Mouse (Mus musculus): ENCODE results near the gene Gm11567. TPM values are rescaled to one million over a fixed set of nuclear protein-coding genes. Genes with fewer than 3 reads are reported as not detected.
"Not testable (repeated sequence)": the region's sequence is repeated elsewhere in the genome, so short reads cannot be mapped to it uniquely, and the experiment has no call there.

Gene Gm11567
- polyA plus RNA-seq (2015; fragmentation: Nextera tagmentation; extraction: Ambion mirVana), result not detected in 2 replicates

- H3K4me2 ChIP-seq; H3K9ac ChIP-seq; H3K4me1 ChIP-seq; H3K27me3 ChIP-seq; H3K9me3 ChIP-seq (replicated peaks); H3K27ac ChIP-seq; H3K36me3 ChIP-seq; H3K4me3 ChIP-seq (replicated peaks); ATAC-seq (replicated peaks; ENCODE audit: low FRiP score): not testable (repeated sequence)
- WGBS, result 51% methylated on average over 1 of the region's 1 CpGs
These were observed at the start of gene Gm11567 for GRCm38 (mm10) chr11:99878887-99879286. TSS of gene Gm11567 (plus strand) at chr11:99879187.

DNA sequence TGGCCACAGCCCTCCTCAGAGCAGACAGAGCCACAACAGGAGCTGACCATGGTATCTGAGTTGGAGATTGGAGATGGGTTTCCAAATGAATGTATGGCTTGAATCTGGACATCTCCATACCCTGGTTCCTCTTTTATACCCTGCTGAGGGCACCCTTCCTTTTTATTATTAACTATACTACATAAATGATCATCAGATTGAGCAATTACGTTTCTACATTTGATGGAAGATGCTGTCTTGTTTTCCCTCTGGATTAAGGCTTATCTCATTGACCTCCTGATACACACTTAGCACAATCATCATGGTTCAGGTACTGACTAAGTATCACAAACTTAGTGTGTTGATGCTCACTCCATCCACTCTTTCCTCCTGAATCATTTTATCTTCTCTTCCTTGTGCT, 41.0 kb upstream of the Gm11567 start, which contains the start of gene 2300003K06Rik:
Gene 2300003K06Rik, minus strand, starts transcription at position 101 of the 400 bp plus-strand sequence.
- Histone ChIP-seq H3K27ac (no peak within 1 kb of the TSS), H3K27me3 (no peaks in the 10 kb centered on the region), H3K4me2 (no peak within 1 kb of the TSS), H3K9ac (no peak within 1 kb of the TSS), H3K4me3 (replicated peaks) (no peak within 1 kb of the TSS), H3K9me3 (replicated peaks) (no peaks in the 10 kb centered on the region), H3K4me1 (no peaks in the 10 kb centered on the region), H3K36me3 (no peaks in the 10 kb centered on the region)
- WGBS, result 78% methylated on average over 1 of the region's 1 CpGs
- no peak for ATAC-seq (replicated peaks; ENCODE audit: low FRiP score)

DNA sequence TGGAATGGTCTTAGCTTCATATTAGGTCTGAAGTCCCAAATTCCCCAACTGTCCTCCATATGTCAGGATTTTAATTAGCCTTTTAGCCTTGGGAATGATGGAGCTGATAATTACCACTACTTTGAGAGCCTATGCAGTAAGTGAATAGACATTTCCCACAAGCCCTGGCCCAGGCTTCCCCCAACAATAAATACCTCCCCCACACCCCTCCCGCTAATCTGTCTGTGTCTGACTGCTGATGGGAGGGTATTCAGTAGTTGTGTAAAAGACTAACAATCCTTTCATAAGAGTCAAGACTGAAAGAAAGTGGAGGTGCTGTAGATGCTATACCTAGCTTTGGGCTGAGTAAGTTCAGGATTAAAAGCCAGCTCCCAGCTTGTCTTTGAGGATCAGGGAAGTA, 36.8 kb upstream of the Gm11567 start:
- Histone ChIP-seq H3K4me3 (replicated peaks) (no peak overlapping the region), H3K9me3 (replicated peaks) (no peaks in the 10 kb centered on the region), H3K4me1 (no peaks in the 10 kb centered on the region), H3K27me3 (no peaks in the 10 kb centered on the region), H3K27ac (no peak overlapping the region), H3K36me3 (no peaks in the 10 kb centered on the region), H3K4me2 (no peak overlapping the region), H3K9ac (no peak overlapping the region)
- no peak for ATAC-seq (replicated peaks; ENCODE audit: low FRiP score)
- WGBS, result 19% methylated on average over 1 of the region's 1 CpGs

GRCm38 (mm10) chr11:99846746-99847145, 32.2 kb upstream of the Gm11567 start:
- no peak overlapping the region for H3K9ac ChIP-seq
- H3K27ac ChIP-seq, result no peak overlapping the region
- WGBS, result 89% methylated on average over 2 of the region's 2 CpGs
- no peaks in the 10 kb centered on the region for H3K36me3 ChIP-seq
- H3K4me2 ChIP-seq, result no peak overlapping the region
- no peaks in the 10 kb centered on the region for H3K27me3 ChIP-seq
- H3K4me3 ChIP-seq (replicated peaks), result no peak overlapping the region
- no peaks in the 10 kb centered on the region for H3K9me3 ChIP-seq (replicated peaks)
- H3K4me1 ChIP-seq, result no peaks in the 10 kb centered on the region
- no peak for ATAC-seq (replicated peaks; ENCODE audit: low FRiP score)

DNA sequence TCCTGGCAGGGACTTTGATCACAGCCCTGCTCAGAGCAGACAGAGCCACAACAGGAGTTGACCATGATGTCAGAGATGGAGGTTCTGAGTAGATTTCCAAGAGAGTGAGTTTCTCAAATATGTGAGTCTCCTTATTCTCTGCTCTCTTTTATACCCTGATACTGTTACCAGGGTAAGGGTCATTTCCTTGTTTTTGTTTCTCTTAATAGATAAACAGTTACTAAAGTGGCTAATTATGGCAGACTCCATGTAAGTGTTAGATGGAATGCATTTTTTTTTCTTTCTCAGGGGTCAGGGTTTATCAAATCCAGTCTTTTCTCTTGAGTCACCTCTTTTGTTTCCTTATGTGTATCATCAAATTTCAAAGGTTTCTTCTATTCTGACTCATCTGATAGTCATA, 27.5 kb upstream of the Gm11567 start, which contains the start of gene Krtap4-16:
Gene Krtap4-16, minus strand, starts transcription at position 101 of the 400 bp plus-strand sequence.
- Histone ChIP-seq H3K27me3 (no peaks in the 10 kb centered on the region), H3K36me3 (no peaks in the 10 kb centered on the region), H3K4me1 (no peaks in the 10 kb centered on the region), H3K27ac (no peak within 1 kb of the TSS), H3K9me3 (replicated peaks) (no peaks in the 10 kb centered on the region), H3K4me2 (no peak within 1 kb of the TSS), H3K4me3 (replicated peaks) (no peak within 1 kb of the TSS), H3K9ac (no peak within 1 kb of the TSS)
- ATAC-seq (replicated peaks; ENCODE audit: low FRiP score), result no peak

- ATAC-seq (replicated peaks; ENCODE audit: low FRiP score), result no peak
- H3K4me3 ChIP-seq (replicated peaks), result no peak overlapping the region
- no peak overlapping the region for H3K4me2 ChIP-seq
- 60% methylated on average over 3 of the region's 3 CpGs for WGBS
- H3K4me1 ChIP-seq, result no peaks in the 10 kb centered on the region
- no peaks in the 10 kb centered on the region for H3K27me3 ChIP-seq
- no peak overlapping the region for H3K9ac ChIP-seq
- no peaks in the 10 kb centered on the region for H3K9me3 ChIP-seq (replicated peaks)
- no peak overlapping the region for H3K27ac ChIP-seq
- no peaks in the 10 kb centered on the region for H3K36me3 ChIP-seq
These were observed 24.9 kb upstream of the Gm11567 start for GRCm38 (mm10) chr11:99854121-99854520.

- Histone ChIP-seq H3K4me3 (replicated peaks) (no peak within 1 kb of the TSS), H3K9ac (no peak within 1 kb of the TSS), H3K27ac (no peak within 1 kb of the TSS), H3K27me3 (no peaks in the 10 kb centered on the region), H3K4me2 (no peak within 1 kb of the TSS), H3K4me1 (no peaks in the 10 kb centered on the region), H3K36me3 (no peaks in the 10 kb centered on the region), H3K9me3 (replicated peaks) (no peaks in the 10 kb centered on the region)
- 85% methylated on average over 2 of the region's 2 CpGs for WGBS
- ATAC-seq (replicated peaks; ENCODE audit: low FRiP score), result no peak
These were observed 21.4 kb upstream of the Gm11567 start, which contains the start of gene Gm11568 for GRCm38 (mm10) chr11:99857617-99858016. TSS of gene Gm11568 (plus strand) at chr11:99857917.

DNA sequence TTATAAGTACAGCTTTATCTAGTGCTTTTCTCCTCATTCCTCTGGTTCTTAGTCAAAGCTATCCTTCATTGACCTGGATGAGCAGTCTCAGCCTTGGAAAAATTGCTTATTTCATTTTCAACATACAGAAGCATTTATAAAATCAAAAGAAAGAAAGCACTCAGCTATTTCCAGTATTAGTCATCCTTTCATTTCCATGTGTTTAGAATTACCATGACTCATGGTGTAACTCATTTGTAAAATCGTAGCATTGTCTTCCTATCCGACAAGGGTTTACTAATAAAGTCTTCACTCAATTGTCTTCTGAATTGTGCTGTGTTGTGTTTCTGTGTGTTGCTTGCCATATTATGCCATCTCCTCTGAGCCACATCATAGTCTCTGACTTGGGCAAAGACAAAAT, 20.2 kb upstream of the Gm11567 start:
- H3K27ac ChIP-seq, result no peak overlapping the region
- 76% methylated on average over 2 of the region's 2 CpGs for WGBS
- H3K9me3 ChIP-seq (replicated peaks), result no peaks in the 10 kb centered on the region
- no peaks in the 10 kb centered on the region for H3K4me1 ChIP-seq
- H3K9ac ChIP-seq, result no peak overlapping the region
- no peak overlapping the region for H3K4me2 ChIP-seq
- H3K4me3 ChIP-seq (replicated peaks), result no peak overlapping the region
- no peaks in the 10 kb centered on the region for H3K36me3 ChIP-seq
- no peak for ATAC-seq (replicated peaks; ENCODE audit: low FRiP score)
- H3K27me3 ChIP-seq, result no peaks in the 10 kb centered on the region

GRCm38 (mm10) chr11:99864176-99864575, 14.8 kb upstream of the Gm11567 start, which contains the start of gene Gm11559:
TSS of gene Gm11559 (plus strand) at chr11:99864476.
- WGBS, result 69% methylated on average over 1 of the region's 1 CpGs
- H3K4me1 ChIP-seq; ATAC-seq (replicated peaks; ENCODE audit: low FRiP score); H3K4me2 ChIP-seq; H3K27ac ChIP-seq; H3K27me3 ChIP-seq; H3K36me3 ChIP-seq; H3K4me3 ChIP-seq (replicated peaks); H3K9me3 ChIP-seq (replicated peaks); H3K9ac ChIP-seq: not testable (repeated sequence)

- H3K4me1 ChIP-seq; ATAC-seq (replicated peaks; ENCODE audit: low FRiP score); H3K27ac ChIP-seq; H3K4me2 ChIP-seq; H3K36me3 ChIP-seq; H3K9ac ChIP-seq; H3K27me3 ChIP-seq; H3K4me3 ChIP-seq (replicated peaks); H3K9me3 ChIP-seq (replicated peaks): not testable (repeated sequence)
- WGBS, result 70% methylated on average over 1 of the region's 1 CpGs
These were observed 5.9 kb upstream of the Gm11567 start, which contains the start of gene Krtap9-1 for GRCm38 (mm10) chr11:99873089-99873488. TSS of gene Krtap9-1 (plus strand) at chr11:99873389.

DNA sequence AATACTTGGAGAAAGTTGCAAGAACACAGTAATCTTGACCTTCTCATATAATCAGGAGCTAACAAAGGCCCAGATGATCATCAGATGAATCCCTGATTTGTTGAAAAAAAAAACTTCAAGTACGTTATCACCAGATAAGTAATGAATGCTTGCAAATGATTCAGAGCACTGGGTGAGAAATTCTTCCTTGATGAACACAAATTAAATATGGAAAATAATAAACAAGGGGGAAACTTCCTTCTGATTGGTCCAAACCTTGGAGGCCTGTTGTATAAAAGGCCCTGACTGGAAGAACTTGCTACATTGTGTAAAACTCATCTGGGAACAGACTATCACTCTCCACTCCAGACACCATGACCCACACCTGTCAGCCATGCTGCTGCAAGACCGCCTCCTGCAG, 28.6 kb downstream of the Gm11567 start, which contains the start of gene Krtap31-1:
Gene Krtap31-1, plus strand, starts transcription at position 301 of the 400 bp plus-strand sequence.
- Histone ChIP-seq H3K4me2 (no peak within 1 kb of the TSS), H3K27me3 (no peaks in the 10 kb centered on the region), H3K36me3 (no peaks in the 10 kb centered on the region), H3K4me3 (replicated peaks) (no peak within 1 kb of the TSS), H3K27ac (no peak within 1 kb of the TSS), H3K4me1 (no peaks in the 10 kb centered on the region), H3K9ac (no peak within 1 kb of the TSS), H3K9me3 (replicated peaks) (no peaks in the 10 kb centered on the region)
- 91% methylated on average over 2 of the region's 2 CpGs for WGBS
- ATAC-seq (replicated peaks; ENCODE audit: low FRiP score), result no peak

GRCm38 (mm10) chr11:99914451-99914850, 35.5 kb downstream of the Gm11567 start, which contains the start of gene Gm11565:
TSS of gene Gm11565 (plus strand) at chr11:99914751.
- no peaks in the 10 kb centered on the region for H3K4me1 ChIP-seq
- no peak for ATAC-seq (replicated peaks; ENCODE audit: low FRiP score)
- H3K27me3 ChIP-seq, result no peaks in the 10 kb centered on the region
- no peaks in the 10 kb centered on the region for H3K36me3 ChIP-seq
- no peak within 1 kb of the TSS for H3K9ac ChIP-seq
- H3K9me3 ChIP-seq (replicated peaks), result no peaks in the 10 kb centered on the region
- H3K4me2 ChIP-seq, result no peak within 1 kb of the TSS
- H3K27ac ChIP-seq, result no peak within 1 kb of the TSS
- no peak within 1 kb of the TSS for H3K4me3 ChIP-seq (replicated peaks)
- WGBS, result 90% methylated on average over 3 of the region's 3 CpGs

Measured in kidney, embryonic 15.5 days (tissue).